In genomic region chr5:135531306-135531845, GRCm38 (mm10) we compare ENCODE assay signal across 26 mouse cellular contexts. TPM values are rescaled to one million over a fixed set of nuclear protein-coding genes. Genes with fewer than 3 reads are reported as not detected.
DNase-seq lines count a peak whose midpoint lies in the region; TF ChIP-seq lines count a peak whose summit lies in the region.
"Had no signal": no experiment of that assay in that cellular context is flagged by ENCODE, and none has a peak within 500 bp of the region (broad histone marks: within the 10 kb centered on the region; RNA-seq: fewer than 3 reads in every experiment).

No protein-coding gene starts in this region.

- TF ChIP-seq CTCF in gastrocnemius, adult 2 months (IDR thresholded peaks at IDR 0.05): no peak

- peak; percentile 65 to 76 for DNase-seq in adrenal gland, adult (ENCODE audit: inconsistent age in 2 of 2, low spot score in 1 of 2)
- no peak for DNase-seq in adrenal gland, adult 8-10 months
- DNase-seq in gastrocnemius, adult 2 months: no peak
- no peak for DNase-seq in gastrocnemius, adult 8-10 months (ENCODE audit: low spot score in 2 of 2)
- DNase-seq in adrenal gland, postnatal 25 days: peak; percentile 34
- DNase-seq in cerebellum, postnatal 14 days: peak; percentile 37 to 40
- DNase-seq in urinary bladder, postnatal 14 days (ENCODE audit: low spot score): no peak
- no peak for DNase-seq in T-cell, adult 2 months (ENCODE audit: low spot score)
- DNase-seq: embryo, embryonic 11 days; left cerebral cortex, postnatal 4 days; liver; lung, postnatal 14 days; right cerebral cortex, postnatal 25 days; thymus, adult 2 months had no signal

- H3K4me3 ChIP-seq in gastrocnemius, adult 2 months: no peak overlapping the region
- H3K4me3 ChIP-seq: forebrain, embryonic 10.5 days; heart, embryonic 13.5 days; hindbrain, embryonic 15.5 days; megakaryocyte, embryonic 14.5 days; midbrain, embryonic 15.5 days; stomach, embryonic 15.5 days had no signal

- intact Hi-C loops in gastrocnemius, adult 2 months (cut with DNase I): no loop called here

- peak overlapping the region; percentile 87 for H3K27ac ChIP-seq in gastrocnemius, adult 2 months
- H3K27ac ChIP-seq: forebrain, embryonic 10.5 days; heart, embryonic 13.5 days; hindbrain, embryonic 15.5 days; midbrain, embryonic 15.5 days; stomach, embryonic 15.5 days had no signal

RNA-seq across cellular contexts. Expression of gene Hip1, which starts 13.5 kb away (rescaled TPM):
- 10 to 100 TPM; 18.9 to 39.9 (median 33.1) TPM for total RNA-seq in adrenal gland, adult 8-10 months (2022)
- total RNA-seq in gastrocnemius, adult 2 months (2021): 10 to 100 TPM; 19.6 to 22.9 TPM
- total RNA-seq in gastrocnemius, adult 8-10 months (2022): 10 to 100 TPM; 14.7 to 17.2 (median 16.0) TPM
- total RNA-seq in adrenal gland, postnatal 25 days (2021): 24.3 and 27.1 TPM in 2 replicates

RNA-seq across cellular contexts. Expression of gene Ccl26, which starts 32.0 kb away (rescaled TPM):
- not detected for total RNA-seq in adrenal gland, adult 8-10 months (2022)
- total RNA-seq in gastrocnemius, adult 2 months (2021): not detected
- total RNA-seq in gastrocnemius, adult 8-10 months (2022): not detected
- total RNA-seq in adrenal gland, postnatal 25 days (2021): not detected in 2 replicates
- total RNA-seq: G1E; gastrocnemius, adult 18-20 months; granulocyte monocyte progenitor cell, adult 5-6 weeks; heart, postnatal 25 days; layer of hippocampus, adult 18-20 months; left cerebral cortex, postnatal 4 days; neutrophil, adult 5-6 weeks had no signal

RNA-seq across cellular contexts. Expression of gene Ccl24, which starts 41.5 kb away (rescaled TPM):
- total RNA-seq in adrenal gland, adult 8-10 months (2022): 1 to 10 TPM in 1 of 4 experiments, under 1 TPM in 2, not detected in 1; 0.55 to 2.0 (median 0.71) TPM
- 1 to 10 TPM in 1 of 2 experiments, under 1 TPM in 1; 0.66 to 1.3 TPM for total RNA-seq in gastrocnemius, adult 2 months (2021)
- total RNA-seq in gastrocnemius, adult 8-10 months (2022): 1 to 10 TPM in 2 of 4 experiments, under 1 TPM in 1, not detected in 1; 0.44 to 2.6 (median 1.2) TPM
- total RNA-seq in adrenal gland, postnatal 25 days (2021): 0.61 TPM in 1 of 2 replicates, not detected in the other
- total RNA-seq: G1E; neutrophil, adult 5-6 weeks had no signal

Comparison
In these comparisons a context has a peak if more than half of its experiments do, and no peak if none do; other contexts are left out.
1. DNase-seq: peak in adrenal gland, adult (2 of 2), adrenal gland, postnatal 25 days (single experiment) and cerebellum, postnatal 14 days (2 of 2); none in adrenal gland, adult 8-10 months (single experiment), gastrocnemius, adult 2 months (single experiment), gastrocnemius, adult 8-10 months (0 of 2), urinary bladder, postnatal 14 days (single experiment) and T-cell, adult 2 months (single experiment).